ENCODE assay signal across 10 mouse cellular contexts in genomic region chr7:45712022-45712757, GRCm38 (mm10). TPM values are rescaled to one million over a fixed set of nuclear protein-coding genes. Genes with fewer than 3 reads are reported as not detected.
DNase-seq lines count a peak whose midpoint lies in the region; ATAC-seq and TF ChIP-seq lines count a peak whose summit lies in the region.
"Had no signal": no experiment of that assay in that cellular context is flagged by ENCODE, and none has a peak within 500 bp of the region (broad histone marks: within the 10 kb centered on the region; RNA-seq: fewer than 3 reads in every experiment).

No protein-coding gene starts in this region.

- no peak overlapping the region for H3ac ChIP-seq in myocyte (ENCODE audit: control insufficient read depth, insufficient read length)

- H3K9ac ChIP-seq in hindbrain, postnatal 0 days (replicated peaks; ENCODE audit: low read length): no peak overlapping the region
- H3K9ac ChIP-seq: limb, embryonic 12.5 days; neural tube, embryonic 13.5 days had no signal

- no peak for ATAC-seq in hindbrain, postnatal 0 days

- H3K9me3 ChIP-seq in hindbrain, embryonic 10.5 days: no peaks in the 10 kb centered on the region
- H3K9me3 ChIP-seq in hindbrain, postnatal 0 days (ENCODE audit: low read length): no peaks in the 10 kb centered on the region
- H3K9me3 ChIP-seq: limb, embryonic 12.5 days; neural tube, embryonic 13.5 days had no signal

- no peak overlapping the region for H3K4me2 ChIP-seq in hindbrain, postnatal 0 days (ENCODE audit: low read depth, low read length)
- no peak overlapping the region for H3K4me2 ChIP-seq in myocyte (ENCODE audit: low read depth)
- H3K4me2 ChIP-seq: limb, embryonic 12.5 days; neural tube, embryonic 13.5 days had no signal

- H3K27ac ChIP-seq in hindbrain, embryonic 10.5 days: no peak overlapping the region
- no peak overlapping the region for H3K27ac ChIP-seq in hindbrain, postnatal 0 days
- H3K27ac ChIP-seq: neural tube, embryonic 13.5 days had no signal

- peaks cover 44% of the 10 kb centered on the region for H3K36me3 ChIP-seq in hindbrain, embryonic 10.5 days
- H3K36me3 ChIP-seq in hindbrain, postnatal 0 days (ENCODE audit: insufficient read depth, low read length): peaks cover 27% of the 10 kb centered on the region
- no peaks in the 10 kb centered on the region for H3K36me3 ChIP-seq in myocyte (ENCODE audit: control insufficient read depth, insufficient read depth)

- 0 out of 2 replicates have a peak overlapping the region, but pooled peaks have one; percentile 5 for H3K4me3 ChIP-seq in hindbrain, embryonic 10.5 days
- H3K4me3 ChIP-seq in hindbrain, postnatal 0 days (ENCODE audit: low read length): no peak overlapping the region
- no peak overlapping the region for H3K4me3 ChIP-seq in myocyte
- H3K4me3 ChIP-seq: limb, embryonic 12.5 days; neural tube, embryonic 13.5 days had no signal

- TF ChIP-seq CTCF in hindbrain, postnatal 0 days (IDR thresholded peaks at IDR 0.05; ENCODE audit: low read depth): no peak

- H3K79me2 ChIP-seq in myocyte (ENCODE audit: control insufficient read depth, insufficient read depth): peaks cover 29% of the 10 kb centered on the region

- intact Hi-C loops in heart, postnatal 25 days (cut with DNase I): loop anchor here (10.0 kb wide), 1 partner anchor 847 kb away; the partner anchor contains the start of gene Ptov1

- peaks cover 73% of the 10 kb centered on the region for H3K4me1 ChIP-seq in hindbrain, embryonic 10.5 days (replicated peaks)
- H3K4me1 ChIP-seq in hindbrain, postnatal 0 days (ENCODE audit: insufficient read depth, low read length): peaks cover 44% of the 10 kb centered on the region

- no peaks in the 10 kb centered on the region for H3K27me3 ChIP-seq in hindbrain, embryonic 10.5 days (ENCODE audit: insufficient read depth, poor library complexity, severe bottlenecking)
- no peaks in the 10 kb centered on the region for H3K27me3 ChIP-seq in hindbrain, postnatal 0 days (ENCODE audit: insufficient read depth, low read length)
- H3K27me3 ChIP-seq in myocyte (ENCODE audit: control insufficient read depth, insufficient read depth, insufficient read length): no peaks in the 10 kb centered on the region
- H3K27me3 ChIP-seq: limb, embryonic 12.5 days; neural tube, embryonic 13.5 days had no signal

- 91% methylated on average over 21 of the region's 21 CpGs for WGBS in hindbrain, embryonic 10.5 days
- 89% methylated on average over 21 of the region's 21 CpGs for WGBS in hindbrain, postnatal 0 days

- no peak for DNase-seq in hindbrain, embryonic 10.5 days (ENCODE audit: low spot score)
- no peak for DNase-seq in hindbrain, postnatal 0 days (ENCODE audit: low spot score)
- DNase-seq in adrenal gland, adult 8-10 months: peak; percentile 90
- peak; percentile 53 for DNase-seq in heart, postnatal 25 days (ENCODE audit: low spot score)
- DNase-seq in urinary bladder, adult 18-20 months (ENCODE audit: low spot score in 2 of 2): no peak
- DNase-seq in spleen, postnatal 4 days (ENCODE audit: low spot score in 2 of 2): no peak
- DNase-seq in left cerebral cortex, adult 9 months (ENCODE audit: low spot score in 2 of 2): no peak

- TF ChIP-seq POLR2A in myocyte (IDR thresholded peaks at IDR 0.05; ENCODE audit: insufficient read length, low read depth): no peak

TF ChIP-seq in myocyte, 11 proteins besides CTCF, POLR2A, EP300 and RAD21:
- TF ChIP-seq POLR2AphosphoS2 (IDR thresholded peaks at IDR 0.05; ENCODE audit: insufficient read length, low read depth) (peak; percentile 70), MYOD1 (IDR thresholded peaks at IDR 0.05; ENCODE audit: control insufficient read depth in 1 of 3, insufficient read length in 2 of 3, low read depth in 2 of 3) (no peak), REST (IDR thresholded peaks at IDR 0.05; ENCODE audit: insufficient read depth, insufficient read length) (no peak)

RNA-seq across cellular contexts. Expression of gene Rpl18, which starts 3.1 kb away (rescaled TPM):
- polyA plus RNA-seq in hindbrain, embryonic 10.5 days (2016; fragmentation: Nextera tagmentation; extraction: Ambion mirVana): 1,010 and 1,126 TPM in 2 replicates
- 999 and 1,175 TPM in 2 replicates for total RNA-seq in hindbrain, postnatal 0 days (2014; rRNA removed)
- polyA plus RNA-seq in hindbrain, postnatal 0 days (2015; fragmentation: Nextera tagmentation; extraction: Ambion mirVana): 519 and 535 TPM in 2 replicates
- total RNA-seq in adrenal gland, adult 8-10 months (2022): 1,000 to 10,000 TPM; 1,011 to 1,224 (median 1,104) TPM
- 100 to 1,000 TPM; 507 to 553 TPM for total RNA-seq in heart, postnatal 25 days (2021)
- polyA plus RNA-seq in myocyte (2012; fragmentation: generic; extraction: Trizol): 3,224 TPM

RNA-seq across cellular contexts. Expression of gene Sphk2, which starts 5.6 kb away (rescaled TPM):
- polyA plus RNA-seq in hindbrain, embryonic 10.5 days (2016; fragmentation: Nextera tagmentation; extraction: Ambion mirVana): 33.6 and 35.5 TPM in 2 replicates
- 27.4 and 31.6 TPM in 2 replicates for total RNA-seq in hindbrain, postnatal 0 days (2014; rRNA removed)
- 17.8 and 18.5 TPM in 2 replicates for polyA plus RNA-seq in hindbrain, postnatal 0 days (2015; fragmentation: Nextera tagmentation; extraction: Ambion mirVana)
- 10 to 100 TPM; 36.9 to 40.2 (median 39.3) TPM for total RNA-seq in adrenal gland, adult 8-10 months (2022)
- 10 to 100 TPM; 15.8 to 16.7 TPM for total RNA-seq in heart, postnatal 25 days (2021)
- 22.8 TPM for polyA plus RNA-seq in myocyte (2012; fragmentation: generic; extraction: Trizol)

RNA-seq across cellular contexts. Expression of gene Dbp, which starts 7.3 kb away (rescaled TPM):
- 3.0 and 3.4 TPM in 2 replicates for polyA plus RNA-seq in hindbrain, embryonic 10.5 days (2016; fragmentation: Nextera tagmentation; extraction: Ambion mirVana)
- total RNA-seq in hindbrain, postnatal 0 days (2014; rRNA removed): 4.2 and 12.2 TPM in 2 replicates
- 4.6 and 5.3 TPM in 2 replicates for polyA plus RNA-seq in hindbrain, postnatal 0 days (2015; fragmentation: Nextera tagmentation; extraction: Ambion mirVana)
- total RNA-seq in adrenal gland, adult 8-10 months (2022): 100 to 1,000 TPM; 254 to 411 (median 333) TPM
- total RNA-seq in heart, postnatal 25 days (2021): 100 to 1,000 TPM in 1 of 2 experiments, 10 to 100 TPM in 1; 13.6 to 153 TPM
- 26.2 TPM for polyA plus RNA-seq in myocyte (2012; fragmentation: generic; extraction: Trizol)

RNA-seq across cellular contexts. Expression of gene Fam83e, which starts 8.8 kb away (rescaled TPM):
- 1.6 and 1.8 TPM in 2 replicates for polyA plus RNA-seq in hindbrain, embryonic 10.5 days (2016; fragmentation: Nextera tagmentation; extraction: Ambion mirVana)
- total RNA-seq in hindbrain, postnatal 0 days (2014; rRNA removed): 0.11 and 0.16 TPM in 2 replicates
- 0.09 and 0.25 TPM in 2 replicates for polyA plus RNA-seq in hindbrain, postnatal 0 days (2015; fragmentation: Nextera tagmentation; extraction: Ambion mirVana)
- total RNA-seq in adrenal gland, adult 8-10 months (2022): 1 to 10 TPM in 1 of 4 experiments, under 1 TPM in 3; 0.29 to 2.1 (median 0.66) TPM
- under 1 TPM; 0.20 to 0.34 TPM for total RNA-seq in heart, postnatal 25 days (2021)
- 0.18 TPM for polyA plus RNA-seq in myocyte (2012; fragmentation: generic; extraction: Trizol)

RNA-seq across cellular contexts. Expression of gene Car11, which starts 12.5 kb away (rescaled TPM):
- 8.3 and 13.0 TPM in 2 replicates for polyA plus RNA-seq in hindbrain, embryonic 10.5 days (2016; fragmentation: Nextera tagmentation; extraction: Ambion mirVana)
- total RNA-seq in hindbrain, postnatal 0 days (2014; rRNA removed): 89.4 and 91.0 TPM in 2 replicates
- 76.9 and 78.2 TPM in 2 replicates for polyA plus RNA-seq in hindbrain, postnatal 0 days (2015; fragmentation: Nextera tagmentation; extraction: Ambion mirVana)
- 10 to 100 TPM; 11.5 to 28.2 (median 18.9) TPM for total RNA-seq in adrenal gland, adult 8-10 months (2022)
- total RNA-seq in heart, postnatal 25 days (2021): 1 to 10 TPM; 2.5 to 3.8 TPM
- polyA plus RNA-seq in myocyte (2012; fragmentation: generic; extraction: Trizol): 3.6 TPM

Comparison
In these comparisons a context has a peak if more than half of its experiments do, and no peak if none do; other contexts are left out.
1. DNase-seq: peak in adrenal gland, adult 8-10 months (single experiment) and heart, postnatal 25 days (single experiment); none in hindbrain, embryonic 10.5 days (single experiment), hindbrain, postnatal 0 days (single experiment), urinary bladder, adult 18-20 months (0 of 2), spleen, postnatal 4 days (0 of 2) and left cerebral cortex, adult 9 months (0 of 2).